Mouse (Mus musculus) adrenal gland (tissue): ENCODE results near the gene Sbf1.

Experiments
- intact Hi-C: fragments of 180-260 bp; cut with DNase I; formaldehyde crosslinking; loops from one replicate; pipeline ENCODE4 v1.15.1; 2025
- long read RNA-seq, 2 experiments: library from polyadenylated mRNA; unstranded; transcript quantifications; one replicate each; pipeline ENCODE4 v2.0.0; 2020; ENCODE audit warnings: borderline replicate concordance in 1 of 2; ENCODE audit not compliant: insufficient replicate concordance in 1 of 2

The Sbf1 gene
- long read RNA-seq, experiment 1, partial matches to known transcripts = 3 of 3 reads
- long read RNA-seq, experiment 1, other reads (novel, unspliced or antisense) = 0 of 3 reads
- long read RNA-seq, experiment 2, partial matches to known transcripts = 1 of 2 reads
- long read RNA-seq, experiment 2, other reads (novel, unspliced or antisense) = 0 of 2 reads

DNA sequence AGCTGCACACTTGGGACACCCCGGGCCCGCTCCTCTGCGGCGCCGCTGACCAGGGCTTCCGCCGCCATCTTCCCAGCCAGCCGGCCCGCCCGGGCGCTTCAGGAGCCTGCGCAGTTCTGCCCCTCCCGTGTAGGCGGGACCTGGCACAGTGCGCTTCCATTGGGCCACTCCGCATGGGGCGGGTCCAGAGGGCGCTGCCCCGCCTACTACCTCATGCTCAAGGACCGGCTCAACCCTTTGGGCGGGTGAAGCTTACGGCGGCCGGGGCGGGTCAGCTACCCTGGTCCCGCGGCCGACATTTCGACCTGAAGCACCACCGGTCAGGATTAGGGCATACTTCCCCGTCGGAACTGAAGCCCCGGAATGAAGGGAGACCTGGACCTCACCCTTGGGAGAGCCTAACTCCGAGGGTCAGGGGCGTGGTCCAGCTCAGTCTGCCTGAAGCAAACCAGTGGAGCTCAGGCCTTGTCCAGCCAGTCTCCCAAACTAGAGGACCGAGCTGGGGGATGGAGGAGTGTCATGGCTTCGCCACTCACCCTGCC is at the start of gene Sbf1:
Sbf1 (minus strand) TSS at position 122 of the 542 bp plus-strand sequence.
- intact Hi-C loops = no loop called here

DNA sequence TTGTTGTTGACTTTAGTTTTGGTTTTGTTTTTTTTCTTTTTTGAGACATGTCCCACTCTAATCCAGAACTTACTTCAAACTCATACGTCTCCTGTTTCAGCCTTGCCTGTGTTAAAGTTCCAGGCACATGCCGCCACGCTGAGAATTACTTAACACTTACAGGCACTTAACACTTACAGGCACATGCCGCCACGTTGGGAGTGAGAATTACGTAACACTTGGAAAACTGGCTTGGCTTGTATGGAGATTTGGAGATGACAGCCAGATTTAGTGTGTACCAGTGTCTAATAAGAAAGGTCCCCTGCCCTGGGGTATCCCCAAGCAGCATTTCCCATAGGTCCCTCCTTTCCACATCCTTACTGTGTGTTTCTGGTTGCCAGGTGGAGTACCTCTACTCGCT is 47.9 kb upstream of the Sbf1 start:
- intact Hi-C loops = no loop called here

DNA sequence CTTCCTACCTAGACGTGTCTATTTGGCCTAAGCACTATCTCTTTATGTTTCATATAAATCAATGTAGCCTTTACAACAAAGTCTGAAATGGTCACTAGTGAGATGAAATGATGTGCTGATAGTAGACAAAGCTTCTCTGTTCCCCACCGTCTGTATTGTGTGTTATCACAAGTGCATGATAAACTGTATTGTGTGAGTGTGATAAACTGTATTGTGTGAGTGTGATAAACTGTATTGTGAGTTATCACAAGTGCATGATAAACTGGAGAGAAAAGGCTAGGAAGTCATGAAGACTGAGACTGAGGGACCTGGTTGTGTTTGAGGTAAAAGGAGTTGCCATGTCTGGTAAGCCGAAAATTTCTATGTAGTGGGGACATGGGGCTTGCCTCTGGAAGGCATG is 43.7 kb upstream of the Sbf1 start:
- intact Hi-C loops = no loop called here

DNA sequence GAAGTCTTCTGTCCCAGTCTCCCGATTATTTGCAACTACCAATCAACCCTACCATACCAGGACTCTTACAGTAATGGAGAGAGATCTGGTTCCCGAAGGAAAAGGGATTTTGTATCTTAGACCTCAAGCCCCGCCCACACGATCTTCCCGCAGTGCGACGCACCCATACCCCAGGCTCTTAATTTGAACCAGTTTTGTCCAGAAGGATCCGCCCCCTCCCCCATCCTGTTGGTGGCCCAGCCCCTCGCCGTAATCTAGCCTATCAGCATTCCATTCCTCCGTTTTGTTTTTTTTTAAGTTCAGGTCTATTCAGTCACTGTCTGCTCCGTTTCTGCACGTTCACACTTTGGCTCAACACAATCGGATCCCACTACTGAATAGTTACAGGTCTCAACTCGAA is 41.3 kb upstream of the Sbf1 start:
- intact Hi-C loops = no loop called here

DNA sequence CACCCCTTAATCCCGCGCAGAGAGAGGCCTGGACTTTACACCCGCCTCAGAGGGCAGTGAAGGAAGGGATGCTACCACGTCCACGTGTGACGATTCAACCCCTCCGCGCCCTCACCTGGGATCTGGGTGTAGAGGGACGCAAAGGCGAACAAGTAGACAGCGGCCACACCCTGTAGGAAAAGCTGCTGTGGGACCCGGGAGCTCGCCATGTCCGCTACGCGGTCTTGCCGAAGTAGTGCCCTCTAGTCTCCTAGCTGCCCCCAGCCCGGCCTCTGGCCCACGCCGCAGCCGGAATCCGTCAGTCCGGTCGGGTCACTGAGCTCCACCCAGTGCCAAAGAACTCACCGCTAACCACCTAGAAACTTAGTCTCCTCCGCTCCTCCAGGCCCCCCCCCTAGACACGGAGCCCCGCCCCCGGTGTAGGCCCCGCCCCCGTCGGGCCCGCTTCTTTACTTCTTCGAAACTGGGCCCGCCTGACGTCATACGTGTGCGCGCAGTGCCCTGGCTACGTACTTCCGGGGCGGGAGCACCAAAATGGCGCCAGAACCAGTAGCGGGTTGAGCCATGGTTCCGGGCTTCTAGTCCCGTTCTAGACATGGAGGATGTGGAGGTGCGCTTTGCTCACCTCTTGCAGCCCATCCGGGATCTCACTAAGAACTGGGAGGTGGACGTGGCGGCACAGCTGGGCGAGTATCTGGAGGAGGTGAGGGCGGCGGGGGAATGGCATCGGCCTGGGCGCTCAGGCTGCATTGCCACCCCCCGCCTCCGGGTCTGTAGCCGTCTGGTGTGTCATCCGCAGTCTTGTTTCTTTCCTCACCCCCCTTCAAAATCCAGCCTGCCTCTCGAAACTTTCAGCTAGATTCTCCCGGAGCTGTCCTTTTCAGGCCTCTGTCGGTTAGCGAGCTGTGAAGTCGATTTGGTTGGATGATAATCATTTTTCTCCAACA is 40.4 kb upstream of the Sbf1 start, which contains the start of the genes Lmf2 and Ncaph2:
Lmf2 (minus strand) TSS at position 419 of the 947 bp plus-strand sequence.
Ncaph2 (plus strand) TSS at position 479 of the 947 bp plus-strand sequence.
- intact Hi-C loops = no loop called here

DNA sequence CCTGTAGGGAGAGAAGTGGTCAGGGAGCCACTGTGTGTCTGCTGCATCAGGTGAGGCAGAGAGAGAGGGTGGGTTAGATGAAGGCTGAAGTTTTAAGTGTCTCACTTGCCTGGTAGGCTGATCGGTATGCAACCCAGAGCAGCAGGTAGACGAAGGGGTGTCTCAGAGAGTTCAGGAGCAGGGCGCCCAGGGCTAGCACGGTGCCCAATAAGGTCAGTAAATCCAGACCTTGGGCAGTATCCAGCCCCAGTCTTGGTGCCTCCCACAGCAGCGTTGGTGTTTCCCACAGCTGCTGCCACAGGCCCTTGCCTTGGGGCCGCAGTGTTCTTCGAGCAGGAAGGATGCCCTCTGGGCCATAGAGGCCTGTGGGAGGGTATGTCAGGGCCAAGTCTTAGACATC is 39.3 kb upstream of the Sbf1 start:
- intact Hi-C loops = no loop called here

DNA sequence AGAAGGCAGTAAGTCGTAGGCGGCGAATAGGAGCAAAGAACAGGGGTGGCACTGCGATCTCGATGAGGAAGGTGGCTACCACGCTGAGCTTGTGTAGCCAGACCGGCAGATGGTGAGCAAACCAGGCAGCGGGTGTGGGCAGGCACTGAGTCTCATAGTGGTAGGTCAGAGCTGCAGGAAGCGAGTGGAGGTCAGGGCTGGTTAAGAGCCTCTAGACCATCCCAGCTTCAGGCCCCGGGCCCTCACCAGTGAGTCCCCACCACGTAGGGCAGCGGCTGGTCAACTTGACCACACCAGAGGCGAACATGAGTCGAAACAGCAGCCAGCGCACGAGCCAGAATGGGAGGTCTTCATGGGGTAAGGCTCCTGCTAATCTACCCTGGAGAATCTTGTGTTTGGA is 38.7 kb upstream of the Sbf1 start:
- intact Hi-C loops = no loop called here

DNA sequence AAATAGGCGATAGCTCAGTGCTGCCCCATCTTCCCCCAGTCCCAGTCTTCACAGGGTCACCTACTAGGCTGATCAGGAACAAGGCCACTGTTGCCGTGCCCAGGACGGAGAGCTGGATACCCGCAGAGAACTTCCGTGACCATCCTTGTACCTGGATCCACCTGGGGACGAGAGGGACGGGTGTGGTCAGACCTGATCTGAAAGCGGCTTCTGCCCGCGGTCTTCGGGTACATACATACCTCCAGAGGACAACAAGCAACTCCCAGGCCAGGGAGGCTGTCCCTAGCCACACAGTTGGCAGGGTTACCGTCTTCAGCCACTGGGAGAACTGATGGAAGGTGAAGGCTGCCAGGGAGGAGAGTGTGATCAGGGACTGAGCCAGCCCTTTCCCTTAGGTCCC is 37.7 kb upstream of the Sbf1 start:
- intact Hi-C loops = no loop called here

DNA sequence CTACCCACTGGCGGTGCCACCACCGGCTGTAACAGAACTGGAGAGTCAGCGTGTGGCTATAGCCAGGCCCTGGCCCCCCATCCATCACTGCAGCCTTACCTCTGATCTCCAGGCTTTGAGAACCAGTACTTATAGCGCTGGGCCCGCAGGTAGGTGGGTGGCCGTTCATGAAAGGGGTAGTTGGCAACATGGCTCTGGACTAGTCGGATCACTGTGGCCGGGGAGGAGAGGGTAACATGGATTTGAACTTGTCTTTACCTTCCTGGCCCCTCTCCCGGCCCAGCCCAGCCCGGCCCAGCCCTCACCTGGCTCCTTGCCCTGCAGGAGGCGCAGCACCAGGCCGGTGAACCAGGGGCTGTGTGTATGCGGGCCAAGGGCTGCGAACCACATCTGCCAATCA is 36.9 kb upstream of the Sbf1 start:
- intact Hi-C loops = no loop called here

DNA sequence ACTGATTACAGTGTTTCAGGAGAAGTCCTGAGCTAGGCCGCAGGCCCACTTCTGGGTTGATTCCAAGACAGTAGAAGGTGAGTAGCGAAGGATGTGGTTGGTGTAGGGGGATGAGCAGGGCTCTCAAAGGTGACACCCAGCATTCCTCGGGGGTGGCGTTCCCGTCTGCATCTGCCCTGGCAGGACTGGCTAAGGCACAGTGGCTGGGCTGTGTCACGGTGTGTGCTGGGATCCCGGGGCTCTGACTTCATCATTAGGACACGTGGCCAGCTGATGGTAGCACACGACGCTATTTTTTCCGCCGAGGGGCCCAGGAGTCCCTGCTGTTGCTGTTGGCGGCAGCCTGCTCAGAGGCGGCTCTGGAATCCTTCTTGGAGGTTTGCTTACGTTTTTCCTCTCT is 36.2 kb upstream of the Sbf1 start:
- intact Hi-C loops = no loop called here

DNA sequence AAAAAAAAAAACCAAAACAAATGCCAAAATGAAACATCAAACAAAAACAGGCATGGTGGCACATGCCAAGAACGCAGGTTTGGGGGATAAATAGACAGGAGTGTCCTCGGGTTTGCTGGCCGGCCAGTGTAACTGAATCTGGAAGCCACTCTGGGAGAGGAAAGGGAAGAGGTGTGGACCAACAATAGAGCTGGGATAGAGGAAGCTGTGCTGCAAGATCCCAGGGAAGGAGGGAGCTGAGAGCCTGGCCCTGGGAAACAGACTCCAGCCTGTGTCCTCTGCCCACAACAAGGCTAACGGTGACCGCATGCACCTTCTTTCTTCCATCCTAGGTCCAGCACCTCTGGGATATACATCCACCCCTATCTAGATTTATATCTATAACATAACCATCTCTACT is 35.3 kb upstream of the Sbf1 start:
- intact Hi-C loops = no loop called here

DNA sequence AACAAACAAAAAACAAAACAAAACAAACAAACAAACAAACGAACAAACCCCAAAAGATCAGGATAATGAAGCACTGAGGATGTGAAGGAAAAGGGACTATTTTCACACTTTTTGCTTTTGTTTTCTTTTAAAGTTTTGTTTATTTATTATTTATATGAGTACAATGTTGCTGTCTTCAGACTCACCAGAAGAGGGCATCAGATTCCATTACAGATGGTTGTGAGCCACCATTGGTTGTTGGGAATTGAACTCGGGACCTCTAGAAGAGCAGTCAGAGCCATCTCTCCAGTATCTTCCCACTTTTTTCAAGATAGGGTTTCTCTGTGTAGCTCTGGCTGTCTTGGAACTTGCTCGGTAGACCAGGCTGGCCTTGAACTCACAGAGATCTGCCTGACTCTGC is 28.2 kb upstream of the Sbf1 start:
- intact Hi-C loops = no loop called here

DNA sequence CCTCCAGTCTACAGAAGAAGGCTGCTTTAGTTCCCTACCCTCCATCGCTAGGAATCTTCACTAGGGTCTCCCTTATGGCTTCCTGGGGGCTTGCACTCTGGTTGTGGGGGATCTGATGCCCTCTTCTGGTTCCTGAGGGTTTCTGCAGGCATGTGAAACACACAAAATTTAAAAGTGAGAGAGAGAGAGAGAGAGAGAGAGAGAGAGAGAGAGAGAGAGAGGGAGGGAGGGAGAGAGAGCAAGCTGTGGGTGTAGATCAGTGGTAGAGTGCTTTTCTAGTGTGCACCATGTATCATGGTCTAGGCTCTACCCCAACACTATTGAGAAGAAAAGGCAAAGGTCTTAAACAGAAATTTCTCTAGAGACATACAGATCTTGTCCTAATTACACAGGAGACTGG is 26.6 kb upstream of the Sbf1 start:
- intact Hi-C loops = no loop called here

DNA sequence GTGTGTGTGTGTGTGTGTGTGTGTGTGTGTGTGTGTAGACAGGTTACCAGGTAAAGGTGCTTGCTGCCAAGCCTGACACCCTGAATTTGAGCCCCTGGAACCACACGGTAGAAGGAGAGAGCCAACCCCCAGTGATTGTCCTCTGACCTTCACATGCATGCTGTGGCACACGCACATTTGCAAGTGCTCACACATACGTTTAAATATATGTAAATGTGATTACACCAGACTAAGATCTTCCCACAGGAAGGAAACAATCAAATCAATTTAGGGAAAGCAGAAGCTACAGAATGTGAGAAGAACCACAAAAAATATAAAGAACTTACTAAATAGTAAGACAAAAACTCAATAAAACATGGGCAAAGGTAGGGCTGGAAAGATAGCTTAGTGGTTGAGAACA is 25.0 kb upstream of the Sbf1 start:
- intact Hi-C loops = no loop called here

DNA sequence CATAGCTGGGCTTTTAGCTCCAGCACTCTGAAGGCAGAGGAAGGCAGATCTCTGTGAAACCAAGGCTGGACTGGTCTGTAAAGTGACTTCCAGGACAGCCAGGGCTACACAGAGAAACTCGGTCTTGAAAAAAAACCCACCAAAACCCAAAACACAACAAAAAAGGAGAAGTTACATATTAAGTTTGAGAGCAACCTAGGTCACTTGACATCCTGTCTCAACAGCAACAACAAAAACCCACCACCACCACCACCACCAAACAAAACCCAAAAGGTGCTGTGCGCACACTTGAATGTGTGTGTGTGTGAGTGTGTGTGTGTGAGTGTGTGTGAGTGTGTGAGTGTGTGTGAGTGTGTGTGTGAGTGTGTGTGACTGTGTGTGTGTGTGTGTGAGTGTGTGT is 24.6 kb upstream of the Sbf1 start:
- intact Hi-C loops = no loop called here

DNA sequence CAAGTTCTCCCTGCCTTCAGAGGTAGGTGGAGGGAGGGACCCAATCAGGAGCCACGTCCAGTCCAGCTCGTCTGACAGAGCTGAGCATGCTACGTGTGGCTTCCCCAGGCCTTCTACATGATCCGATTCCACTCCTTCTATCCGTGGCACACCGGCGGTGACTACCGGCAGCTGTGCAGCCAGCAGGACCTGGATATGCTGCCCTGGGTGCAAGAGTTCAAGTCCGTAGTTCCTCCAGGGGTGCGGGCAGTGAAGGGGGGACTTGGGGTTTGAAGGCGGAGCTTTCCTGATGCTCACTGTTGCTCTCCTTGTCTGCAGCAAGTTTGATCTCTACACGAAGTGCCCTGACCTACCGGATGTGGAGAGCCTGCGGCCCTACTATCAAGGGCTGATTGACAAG is 21.3 kb upstream of the Sbf1 start:
- intact Hi-C loops = no loop called here

DNA sequence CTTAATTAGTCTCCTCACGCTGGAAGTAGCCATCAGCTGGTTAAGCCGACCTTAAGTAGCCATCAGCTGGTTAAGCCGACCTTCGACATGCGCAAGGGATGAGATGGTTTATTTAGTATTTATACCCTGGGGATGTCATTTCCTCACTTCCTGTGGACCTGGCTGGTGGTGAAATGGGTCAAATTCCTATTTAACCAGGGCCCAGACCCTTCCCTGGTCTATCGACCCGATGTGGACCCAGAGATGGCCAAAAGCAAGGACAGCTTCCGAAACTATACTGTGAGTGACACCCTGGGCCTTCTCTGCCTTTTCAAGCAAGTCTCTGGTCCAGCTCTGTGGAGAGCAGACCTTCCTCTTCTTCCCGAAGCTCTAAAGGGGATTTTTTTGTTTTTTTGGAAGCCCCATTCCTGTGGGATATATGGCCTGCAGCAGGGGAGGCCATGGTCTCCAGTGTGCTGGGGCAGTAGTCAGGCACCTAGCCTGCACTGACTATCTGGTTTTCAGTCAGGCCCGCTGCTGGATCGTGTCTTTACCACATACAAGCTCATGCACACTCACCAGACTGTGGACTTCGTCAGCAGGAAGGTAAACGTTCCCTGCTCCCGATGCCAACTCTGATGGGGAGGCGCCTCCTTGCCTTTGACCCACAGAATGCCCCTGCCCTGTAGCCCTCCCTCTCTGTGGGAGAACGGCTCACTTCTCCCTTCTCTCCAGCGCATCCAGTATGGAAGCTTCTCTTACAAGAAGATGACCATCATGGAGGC is 19.8 kb upstream of the Sbf1 start:
- intact Hi-C loops = no loop called here

DNA sequence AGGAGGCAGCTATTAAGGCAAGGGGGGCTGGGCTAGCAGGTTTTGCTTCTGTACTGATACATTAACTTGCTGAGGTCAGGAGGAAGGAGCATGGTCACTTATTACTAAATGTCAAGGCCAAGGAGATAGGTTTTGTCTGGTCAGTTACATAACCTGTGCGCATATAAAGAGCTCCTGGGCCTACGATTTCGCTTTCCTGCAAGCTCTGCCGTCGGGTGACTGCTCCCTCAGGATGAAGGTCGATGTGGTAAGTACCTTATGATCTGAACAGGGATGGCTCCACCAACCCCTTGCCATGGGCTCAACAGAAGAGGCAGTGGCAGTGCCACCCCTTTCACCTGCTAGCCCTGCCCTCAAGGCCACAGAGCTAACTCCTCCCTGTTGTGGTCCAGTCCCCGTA is 19.2 kb upstream of the Sbf1 start, which contains the start of gene Miox:
Miox (plus strand) TSS at position 128 of the 400 bp plus-strand sequence.
- intact Hi-C loops = no loop called here

DNA sequence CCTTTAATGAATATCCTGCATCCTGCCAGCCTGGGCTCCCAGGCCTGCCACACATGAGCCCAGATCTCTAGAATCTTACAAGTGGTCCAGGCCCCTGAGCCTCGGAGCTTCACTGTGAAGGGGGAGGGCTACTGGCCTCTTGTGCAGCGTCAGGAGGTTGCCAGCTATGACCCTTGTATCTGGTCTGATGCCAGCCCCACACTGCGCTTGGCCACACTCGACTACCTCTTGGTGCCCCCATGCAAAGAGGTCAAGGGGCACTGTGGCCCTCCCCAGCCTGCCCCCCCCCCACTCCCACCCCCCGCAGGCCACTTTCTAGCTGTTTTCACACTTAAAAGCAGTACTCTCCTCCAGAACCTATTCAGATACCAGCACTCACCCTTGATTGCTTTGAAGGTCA is 11.3 kb upstream of the Sbf1 start:
- intact Hi-C loops = no loop called here

DNA sequence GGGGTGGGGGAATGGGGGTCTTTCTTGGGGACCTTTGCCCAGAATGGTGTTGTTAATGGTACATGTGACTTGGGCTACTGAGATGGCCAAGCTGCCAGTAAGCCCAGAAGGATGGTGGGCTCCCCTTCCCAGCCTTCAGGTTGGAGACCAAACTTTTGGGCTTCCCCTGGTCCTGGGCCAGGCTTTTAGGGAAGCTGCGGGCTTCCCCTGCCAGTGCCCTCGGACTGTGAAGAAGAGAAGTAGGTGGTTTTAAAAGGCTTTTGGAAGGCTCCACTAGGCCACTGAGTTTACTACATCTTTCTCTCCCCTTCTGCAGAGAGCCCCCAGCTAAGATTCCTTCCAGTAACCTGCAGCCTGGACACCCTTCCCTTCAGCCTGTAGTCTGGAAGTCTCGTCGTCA is 8.5 kb upstream of the Sbf1 start:
- intact Hi-C loops = no loop called here

DNA sequence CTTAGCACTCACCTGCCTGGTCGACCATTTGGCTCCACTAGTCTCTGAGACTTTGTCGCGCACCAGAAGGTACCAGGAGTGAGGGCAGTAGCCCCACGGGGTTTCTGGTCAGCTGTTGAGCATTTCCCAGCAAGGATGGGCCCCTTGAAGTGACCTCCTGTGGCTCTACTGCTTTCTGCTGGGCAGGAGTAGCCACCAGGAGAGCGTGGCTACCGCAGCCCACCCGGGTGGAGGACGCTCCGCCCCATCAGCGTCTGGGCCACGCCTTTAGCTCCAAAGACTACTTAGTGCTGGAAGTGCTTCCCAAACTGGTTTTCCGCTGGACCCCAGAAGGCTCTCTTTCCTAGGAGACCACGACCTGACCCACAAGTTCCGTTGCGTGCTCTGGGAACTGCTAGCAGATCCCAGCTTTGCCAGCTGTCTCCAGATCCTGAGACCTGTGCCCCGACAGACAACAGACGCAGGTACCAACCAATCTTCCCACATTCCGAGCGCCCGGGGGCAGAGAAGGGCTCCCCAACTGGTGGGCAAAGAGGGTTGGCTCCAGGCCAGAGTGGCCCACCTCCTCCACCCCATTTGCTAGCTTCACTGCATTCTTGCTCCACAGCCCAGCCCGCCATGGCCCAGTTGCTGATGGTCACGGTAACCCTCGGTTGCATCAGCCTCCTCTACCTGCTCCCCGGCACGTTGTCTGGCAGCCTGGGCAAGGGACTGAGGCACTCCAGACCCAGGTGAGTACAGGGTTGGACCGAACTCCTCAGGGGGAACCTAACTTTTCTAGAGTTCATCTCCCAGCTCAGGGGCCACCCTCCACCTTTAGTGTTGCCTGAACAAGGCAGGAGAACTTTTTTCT is 7.8 kb upstream of the Sbf1 start, which contains the start of gene Adm2:
Adm2 (plus strand) TSS at position 51 of the 853 bp plus-strand sequence.
- intact Hi-C loops = no loop called here
